Mouse (Mus musculus) CH12.LX (cell line): ENCODE measurements around the gene Slc6a16.

Source experiments
- CTCF ChIP-seq, 2 experiments: IDR thresholded peaks in 1 of 2; conservative IDR thresholded peaks in 1 of 2; 2 replicates each; pipeline ENCODE4 v1.5.1; 2011 to 2012; ENCODE audit warnings: low read depth in 2 of 2, low read length in 2 of 2, improper control_type of control experiment in 1 of 2, inconsistent platforms in 1 of 2, mild to moderate bottlenecking in 1 of 2, moderate library complexity in 1 of 2
- ELF1 ChIP-seq: IDR thresholded peaks from 2 replicates; pipeline ENCODE4 v1.6.1; 2014; ENCODE audit warnings: low read depth, mild to moderate bottlenecking, inconsistent platforms, low read length, improper control_type of control experiment
- EP300 ChIP-seq: IDR thresholded peaks from 2 replicates; pipeline ENCODE4 v1.6.1; 2011; ENCODE audit warnings: low read length, improper control_type of control experiment
- ETS1 ChIP-seq: conservative IDR thresholded peaks from 2 replicates; pipeline ENCODE4 v1.6.1; 2012; ENCODE audit warnings: low read depth, mild to moderate bottlenecking, inconsistent platforms, low read length, improper control_type of control experiment, moderate library complexity
- HCFC1 ChIP-seq: IDR thresholded peaks from 2 replicates; pipeline ENCODE4 v1.6.1; 2012; ENCODE audit warnings: low read depth, mild to moderate bottlenecking, inconsistent platforms, low read length, improper control_type of control experiment
- MEF2A ChIP-seq: IDR thresholded peaks from 2 replicates; pipeline ENCODE4 v1.6.1; 2014; ENCODE audit warnings: low read depth, mild to moderate bottlenecking, inconsistent platforms, low read length, improper control_type of control experiment, borderline replicate concordance
- PAX5 ChIP-seq: IDR thresholded peaks from 2 replicates; pipeline ENCODE4 v1.6.1; 2012; ENCODE audit warnings: low read length, inconsistent platforms, mixed read lengths
- POLR2A ChIP-seq: IDR thresholded peaks from 2 replicates; pipeline ENCODE4 v1.6.1; 2011; ENCODE audit warnings: low read depth, mild to moderate bottlenecking, improper control_type of control experiment, low read length
- RAD21 ChIP-seq: IDR thresholded peaks from 2 replicates; pipeline ENCODE4 v1.6.1; 2011; ENCODE audit warnings: low read depth, mild to moderate bottlenecking, low read length, improper control_type of control experiment, moderate library complexity
- SMC3 ChIP-seq: IDR thresholded peaks from 2 replicates; pipeline ENCODE4 v1.6.1; 2011; ENCODE audit warnings: low read depth, low read length, improper control_type of control experiment
- TBP ChIP-seq: conservative IDR thresholded peaks from 2 replicates; pipeline ENCODE4 v1.6.1; 2011; ENCODE audit warnings: low read depth, low read length, improper control_type of control experiment
- USF2 ChIP-seq: conservative IDR thresholded peaks from 2 replicates; pipeline ENCODE4 v1.6.1; 2011; ENCODE audit warnings: low read depth, low read length, improper control_type of control experiment

DNA sequence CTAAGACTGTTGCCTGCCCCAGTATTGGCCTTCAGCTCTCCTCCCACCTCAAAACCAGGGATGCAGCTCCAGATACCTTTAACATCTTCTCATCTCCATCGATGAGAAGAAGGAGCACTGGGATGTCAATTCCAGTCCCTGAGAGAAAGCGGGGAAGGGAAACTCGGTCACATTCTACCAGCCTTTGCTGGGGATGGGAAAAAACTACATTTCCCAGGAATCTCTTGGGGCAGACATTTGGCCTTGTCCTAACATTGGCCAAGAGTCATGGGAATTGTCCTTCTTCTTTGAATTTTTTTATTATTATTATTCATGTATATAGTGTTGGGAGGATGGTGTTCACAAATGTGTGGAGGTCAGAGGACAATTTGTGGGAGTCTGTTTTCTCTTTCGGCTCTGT lies 81.4 kb downstream of the Slc6a16 start:
- TF ChIP-seq PAX5: no peak
- no peak for TF ChIP-seq ELF1
- TF ChIP-seq CTCF (conservative IDR thresholded peaks at IDR 0.05 in 1 of 2, IDR thresholded peaks at IDR 0.05 in 1 of 2; ENCODE audit: low read depth in 2 of 2, low read length in 2 of 2): no peak
- TF ChIP-seq HCFC1: no peak
- TF ChIP-seq TBP: no peak
- TF ChIP-seq SMC3: no peak
- no peak for TF ChIP-seq EP300
- TF ChIP-seq POLR2A: no peak
- TF ChIP-seq RAD21: no peak
- TF ChIP-seq USF2: no peak
- no peak for TF ChIP-seq ETS1
- TF ChIP-seq MEF2A: no peak
